Mouse (Mus musculus) lung, embryonic 16.5 days (tissue): ENCODE results near the gene Slc4a4. TPM values are rescaled to one million over a fixed set of nuclear protein-coding genes. Genes with fewer than 3 reads are reported as not detected.

Source experiments
- ATAC-seq: fragments of 200-750 bp; cut with Nextera tagmentation; 2 replicates; pipeline ENCODE4 v1.8.0; 2017; ENCODE audit warnings: low read depth, mild to moderate bottlenecking, moderate library complexity
- H3K27ac ChIP-seq: fragments of 300-500 bp; sonication (generic); 2 replicates; pipeline ENCODE4 v1.5.1; 2014; ENCODE audit warnings: mild to moderate bottlenecking, control low read depth, low read length
- H3K27me3 ChIP-seq: fragments of 300-500 bp; sonication (generic); 2 replicates; pipeline ENCODE4 v1.6.1; 2014; ENCODE audit warnings: low read depth, low read length, mixed read lengths; ENCODE audit not compliant: control insufficient read depth, insufficient read depth
- H3K36me3 ChIP-seq: fragments of 300-500 bp; sonication (generic); 2 replicates; pipeline ENCODE4 v1.6.1; 2014; ENCODE audit warnings: low read length; ENCODE audit not compliant: control insufficient read depth, insufficient read depth
- H3K4me1 ChIP-seq: fragments of 300-500 bp; sonication (generic); replicated peaks from 2 replicates; pipeline ENCODE4 v1.6.1; 2014; ENCODE audit warnings: low read length, mixed read lengths; ENCODE audit not compliant: control insufficient read depth, insufficient read depth
- H3K4me2 ChIP-seq: fragments of 300-500 bp; sonication (generic); 2 replicates; pipeline ENCODE4 v1.6.1; 2014; ENCODE audit warnings: low read depth, low read length, control low read depth
- H3K4me3 ChIP-seq: fragments of 300-500 bp; sonication (generic); 2 replicates; pipeline ENCODE4 v1.5.1; 2014; ENCODE audit warnings: mild to moderate bottlenecking, low read length, control low read depth
- H3K9ac ChIP-seq: fragments of 300-500 bp; sonication (generic); 2 replicates; pipeline ENCODE4 v1.6.1; 2014; ENCODE audit warnings: low read length, control low read depth
- H3K9me3 ChIP-seq: fragments of 300-500 bp; sonication (generic); 2 replicates; pipeline ENCODE4 v1.6.1; 2016; ENCODE audit warnings: low read length; ENCODE audit not compliant: control insufficient read depth
- WGBS: fragments of 180-500 bp; shearing (Covaris S2); extraction: QIAGEN DNeasy Blood & Tissue Kit; methylation state at CpG from one replicate; pipeline ENCODE4 v1.1.7; 2014; 5-methylcytosine and 5-hydroxymethylcytosine counted together
- polyA plus RNA-seq: library from polyadenylated mRNA; unstranded; fragments of >200 nt; fragmentation: Nextera tagmentation; extraction: Ambion mirVana; gene quantifications from 2 replicates; pipeline ENCODE4 v1.2.1, GENCODE M21; 2015

The Slc4a4 gene
- 2.4 and 2.8 TPM in 2 replicates for polyA plus RNA-seq

DNA sequence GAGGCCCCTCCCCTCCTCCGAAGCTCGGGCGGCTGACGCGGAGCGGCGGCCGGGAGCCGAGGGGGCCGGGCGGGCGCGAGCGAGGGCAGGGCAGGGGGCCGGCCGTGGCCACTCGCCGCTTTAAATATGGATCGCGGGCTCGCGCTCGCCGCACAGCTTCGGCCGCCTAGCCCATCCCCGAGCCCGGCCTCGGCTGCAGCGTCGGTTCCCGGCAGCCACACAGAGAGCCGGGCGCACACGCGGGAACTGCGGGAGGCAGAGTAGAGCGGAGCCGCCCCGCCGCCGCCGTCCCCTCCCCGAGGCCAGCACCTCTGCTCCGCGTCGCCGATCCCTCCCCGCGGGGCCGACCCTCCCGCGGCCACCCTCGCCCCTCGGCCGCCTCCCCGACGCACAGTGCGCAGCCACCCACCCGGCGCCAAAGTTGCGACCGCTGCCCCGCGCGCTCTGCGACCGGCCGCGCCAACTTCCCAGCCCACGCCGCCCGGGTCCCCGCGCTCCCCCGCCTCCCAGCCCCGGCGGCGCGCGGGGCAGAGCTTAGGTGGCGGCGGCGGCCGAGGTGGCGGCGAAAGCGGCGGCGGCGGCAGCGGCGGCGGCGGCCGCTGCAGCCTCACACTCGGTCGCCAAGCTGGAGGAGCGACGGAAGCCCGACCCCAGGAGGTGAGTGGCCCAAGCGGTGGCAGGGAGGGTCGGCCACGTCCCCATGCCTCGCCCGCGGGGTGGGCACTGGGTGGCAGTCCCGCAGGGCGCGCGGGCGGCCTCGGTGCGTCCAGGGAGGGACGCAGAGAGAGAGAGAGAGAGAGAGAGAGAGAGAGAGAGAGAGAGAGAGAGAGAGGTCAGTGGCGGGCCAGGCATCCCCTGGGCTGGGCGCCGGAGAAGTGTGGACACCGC, at the start of gene Slc4a4:
TSS of gene Slc4a4 (plus strand) at position 151 of the 888 bp plus-strand sequence.
- Histone ChIP-seq H3K27ac (peak within 1 kb of the TSS; percentile 72), H3K4me1 (peaks cover 6% of the 10 kb centered on the region), H3K4me3 (peak within 1 kb of the TSS; percentile 81), H3K36me3 (0 out of 2 replicates have a peak, but pooled peaks cover 2% of the 10 kb centered on the region), H3K9ac (peak within 1 kb of the TSS; percentile 83), H3K9me3 (no peaks in the 10 kb centered on the region), H3K27me3 (no peaks in the 10 kb centered on the region), H3K4me2 (peak within 1 kb of the TSS; percentile 95)
- WGBS: 0% methylated on average over 41 of the region's 119 CpGs
- peak; percentile 89 for ATAC-seq

GRCm38 (mm10) chr5:88840080-88840798, 46.4 kb upstream of the Slc4a4 start:
- no peak for ATAC-seq
- Histone ChIP-seq H3K4me2 (no peak overlapping the region), H3K4me3 (no peak overlapping the region), H3K27me3 (no peaks in the 10 kb centered on the region), H3K4me1 (no peaks in the 10 kb centered on the region), H3K9me3 (no peaks in the 10 kb centered on the region), H3K9ac (no peak overlapping the region), H3K27ac (no peak overlapping the region), H3K36me3 (no peaks in the 10 kb centered on the region)
- 72% methylated on average over 5 of the region's 5 CpGs for WGBS

- 94% methylated on average over 3 of the region's 3 CpGs for WGBS
- ATAC-seq: no peak
- H3K9ac ChIP-seq: no peak overlapping the region
- no peaks in the 10 kb centered on the region for H3K27me3 ChIP-seq
- no peak overlapping the region for H3K4me2 ChIP-seq
- no peak overlapping the region for H3K27ac ChIP-seq
- H3K4me1 ChIP-seq: no peaks in the 10 kb centered on the region
- no peak overlapping the region for H3K4me3 ChIP-seq
- H3K36me3 ChIP-seq: no peaks in the 10 kb centered on the region
- H3K9me3 ChIP-seq: no peaks in the 10 kb centered on the region
Measured at GRCm38 (mm10) chr5:88857311-88857710, 29.3 kb upstream of the Slc4a4 start.

- WGBS: 75% methylated on average over 4 of the region's 4 CpGs
- ATAC-seq: no peak
- H3K9me3 ChIP-seq: no peaks in the 10 kb centered on the region
- H3K9ac ChIP-seq: no peak overlapping the region
- H3K27ac ChIP-seq: no peak overlapping the region
- H3K4me3 ChIP-seq: no peak overlapping the region
- H3K4me1 ChIP-seq: no peaks in the 10 kb centered on the region
- no peaks in the 10 kb centered on the region for H3K36me3 ChIP-seq
- H3K27me3 ChIP-seq: no peaks in the 10 kb centered on the region
- no peak overlapping the region for H3K4me2 ChIP-seq
Measured at GRCm38 (mm10) chr5:88857801-88858200, 28.8 kb upstream of the Slc4a4 start.

- Histone ChIP-seq H3K4me2 (no peak overlapping the region), H3K9me3 (no peaks in the 10 kb centered on the region), H3K27me3 (no peaks in the 10 kb centered on the region), H3K4me1 (no peaks in the 10 kb centered on the region), H3K27ac (no peak overlapping the region), H3K9ac (no peak overlapping the region), H3K4me3 (no peak overlapping the region), H3K36me3 (no peaks in the 10 kb centered on the region)
- ATAC-seq: no peak
- 67% methylated on average over 4 of the region's 4 CpGs for WGBS
Measured at GRCm38 (mm10) chr5:88858226-88858625, 28.4 kb upstream of the Slc4a4 start.

DNA sequence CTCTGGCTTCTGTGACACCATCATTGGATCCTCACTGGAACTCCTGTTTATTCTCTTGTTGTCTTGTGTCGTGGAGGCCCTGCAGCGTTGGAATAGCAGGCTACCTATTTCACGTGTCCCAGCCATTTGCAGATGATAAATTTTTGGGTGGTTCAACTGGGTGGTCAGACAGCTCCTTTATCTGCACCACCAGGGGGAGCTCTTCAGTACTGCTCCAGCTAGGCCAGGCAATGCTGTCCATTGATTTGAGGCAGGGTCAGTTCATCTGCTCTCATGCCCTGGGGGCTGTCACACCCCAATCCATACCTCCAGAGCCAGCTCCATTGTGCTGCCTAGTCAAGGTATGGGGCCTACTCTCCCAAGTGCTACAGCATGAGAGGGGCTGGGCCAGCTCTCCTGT, 24.5 kb upstream of the Slc4a4 start:
- H3K9me3 ChIP-seq: 0 out of 2 replicates have a peak, but pooled peaks cover 2% of the 10 kb centered on the region
- no peak overlapping the region for H3K4me2 ChIP-seq
- H3K27ac ChIP-seq: no peak overlapping the region
- no peak overlapping the region for H3K4me3 ChIP-seq
- no peak overlapping the region for H3K9ac ChIP-seq
- no peaks in the 10 kb centered on the region for H3K27me3 ChIP-seq
- no peak for ATAC-seq
- WGBS: 63% methylated on average over 3 of the region's 3 CpGs
- H3K4me1 ChIP-seq: no peaks in the 10 kb centered on the region
- H3K36me3 ChIP-seq: no peaks in the 10 kb centered on the region

DNA sequence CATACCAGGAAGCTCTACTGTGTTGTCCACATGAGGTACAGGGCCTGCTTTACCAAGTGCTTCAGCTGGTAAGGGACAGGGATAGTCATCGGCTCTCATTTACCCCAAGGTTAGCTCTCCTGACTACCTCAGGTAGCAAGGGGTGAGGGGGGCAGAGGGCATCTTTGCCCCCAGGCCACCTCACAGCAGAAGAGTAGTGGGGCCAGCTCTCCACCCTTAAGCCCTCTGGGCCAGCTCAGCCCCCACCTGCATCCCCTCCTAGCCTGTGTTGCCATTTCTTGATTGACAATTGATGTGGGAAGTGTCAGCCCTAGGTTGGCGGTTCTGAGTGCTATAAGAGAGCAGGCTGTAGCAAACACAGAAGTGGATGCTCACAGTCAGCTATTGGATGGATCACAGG, 23.8 kb upstream of the Slc4a4 start:
- Histone ChIP-seq H3K9me3 (0 out of 2 replicates have a peak, but pooled peaks cover 2% of the 10 kb centered on the region), H3K9ac (no peak overlapping the region), H3K36me3 (no peaks in the 10 kb centered on the region), H3K27ac (no peak overlapping the region), H3K4me1 (no peaks in the 10 kb centered on the region), H3K4me3 (no peak overlapping the region), H3K4me2 (no peak overlapping the region), H3K27me3 (no peaks in the 10 kb centered on the region)
- no peak for ATAC-seq
- WGBS: 89% methylated on average over 2 of the region's 2 CpGs

GRCm38 (mm10) chr5:88884101-88884500, 2.5 kb upstream of the Slc4a4 start:
- Histone ChIP-seq H3K27me3 (no peaks in the 10 kb centered on the region), H3K36me3 (no peaks in the 10 kb centered on the region), H3K4me1 (peaks cover 3% of the 10 kb centered on the region), H3K4me3 (no peak overlapping the region), H3K9ac (no peak overlapping the region), H3K4me2 (no peak overlapping the region), H3K27ac (no peak overlapping the region), H3K9me3 (no peaks in the 10 kb centered on the region)
- ATAC-seq: no peak
- WGBS: 14% methylated on average over 3 of the region's 3 CpGs

DNA sequence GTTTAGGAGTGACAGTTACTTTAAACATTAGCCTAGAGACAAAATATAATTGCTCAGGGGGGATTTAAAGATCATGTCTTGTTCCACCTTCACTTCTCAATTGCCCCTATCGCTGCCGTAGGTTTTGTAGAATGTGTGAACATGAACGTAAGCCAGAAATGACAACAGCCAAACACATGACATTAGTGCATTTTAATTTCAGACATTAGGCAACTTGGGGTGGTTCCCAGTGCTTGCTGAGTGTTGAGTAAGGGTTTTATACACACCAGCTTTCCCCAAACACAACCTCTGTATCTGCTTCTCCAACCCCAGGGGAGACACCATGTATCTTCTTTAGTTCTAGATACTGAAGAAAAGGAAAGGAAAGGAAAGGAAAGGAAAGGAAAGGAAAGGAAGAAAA, 1.1 kb upstream of the Slc4a4 start:
- Histone ChIP-seq H3K9me3 (no peaks in the 10 kb centered on the region), H3K4me3 (no peak overlapping the region), H3K27ac (no peak overlapping the region), H3K27me3 (no peaks in the 10 kb centered on the region), H3K4me1 (peaks cover 6% of the 10 kb centered on the region), H3K4me2 (no peak overlapping the region), H3K36me3 (no peaks in the 10 kb centered on the region), H3K9ac (no peak overlapping the region)
- WGBS: 58% methylated on average over 3 of the region's 3 CpGs
- ATAC-seq: no peak
